Mouse (Mus musculus): ENCODE results near the gene Tpcn2. TPM values are rescaled to one million over a fixed set of nuclear protein-coding genes. Genes with fewer than 3 reads are reported as not detected.

The Tpcn2 gene
- 1 to 10 TPM; 5.5 to 7.0 TPM for total RNA-seq (2021)
- long read RNA-seq, partial matches to known transcripts, result 0 of 4 reads
- long read RNA-seq, other reads (novel, unspliced or antisense), result 3 of 4 reads

- DNase-seq (ENCODE audit: low spot score in 2 of 2), result peak; percentile 88 to 91
Measured at GRCm38 (mm10) chr7:145283487-145284187, at the start of gene Tpcn2. TSS of gene Tpcn2 (minus strand) at chr7:145284011.

DNA sequence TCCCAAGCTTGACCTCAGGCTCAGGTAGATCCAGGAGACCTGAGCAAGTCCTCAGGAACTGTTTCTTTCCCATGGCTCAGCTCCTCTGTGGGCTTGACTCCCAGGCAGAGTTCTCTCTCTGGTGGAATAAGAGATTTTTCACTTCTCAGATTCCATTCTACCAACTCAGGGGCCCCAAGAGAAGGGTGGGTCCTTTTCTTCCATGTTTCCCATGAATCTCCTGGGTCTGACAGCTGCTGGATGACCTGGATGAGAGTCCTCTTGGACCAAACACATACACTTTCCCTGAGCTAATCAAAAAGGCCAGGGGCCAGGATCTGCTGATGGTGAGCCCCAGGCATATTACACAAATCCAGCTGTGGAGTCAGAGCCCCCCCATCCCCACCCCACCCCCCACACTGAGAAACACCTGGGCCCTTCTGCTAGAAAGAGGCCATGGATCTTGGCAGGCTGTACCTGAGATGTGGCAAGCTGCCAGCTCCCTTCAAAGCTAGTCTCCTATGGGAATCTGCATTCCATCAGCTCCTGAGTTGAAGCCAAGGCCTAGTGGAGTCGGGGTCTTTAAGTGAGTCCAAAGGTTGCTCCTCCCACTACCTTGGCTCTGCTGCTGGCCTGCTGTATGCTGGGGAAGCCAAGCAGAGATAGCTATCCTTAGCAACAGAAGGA, 48.7 kb upstream of the Tpcn2 start:
- no peak for DNase-seq (ENCODE audit: low spot score in 2 of 2)

DNA sequence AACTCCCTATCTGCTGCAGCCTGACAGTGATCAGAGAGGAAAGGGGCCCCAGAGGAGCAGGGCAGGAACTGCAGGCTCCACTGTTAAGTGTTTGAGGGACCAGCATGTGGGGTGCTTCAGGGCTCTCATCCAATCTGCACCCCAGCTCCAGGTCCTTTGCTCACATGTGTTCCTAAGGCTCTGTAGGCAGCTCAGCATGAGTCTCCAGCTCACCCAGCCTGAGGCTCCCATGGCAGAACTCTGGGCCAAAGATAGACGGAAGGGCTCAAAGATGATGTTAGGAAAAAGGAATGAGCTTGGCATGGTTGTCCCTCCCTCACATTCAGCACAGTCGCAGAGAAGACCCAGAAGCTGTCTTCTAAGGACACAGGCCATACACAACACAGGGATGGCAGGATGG, 46.8 kb upstream of the Tpcn2 start:
- DNase-seq (ENCODE audit: low spot score in 2 of 2), result no peak

- no peak for DNase-seq (ENCODE audit: low spot score in 2 of 2)
Measured at GRCm38 (mm10) chr7:145329982-145330381, 46.2 kb upstream of the Tpcn2 start.

GRCm38 (mm10) chr7:145325697-145326096, 41.9 kb upstream of the Tpcn2 start:
- DNase-seq (ENCODE audit: low spot score in 2 of 2), result no peak

DNA sequence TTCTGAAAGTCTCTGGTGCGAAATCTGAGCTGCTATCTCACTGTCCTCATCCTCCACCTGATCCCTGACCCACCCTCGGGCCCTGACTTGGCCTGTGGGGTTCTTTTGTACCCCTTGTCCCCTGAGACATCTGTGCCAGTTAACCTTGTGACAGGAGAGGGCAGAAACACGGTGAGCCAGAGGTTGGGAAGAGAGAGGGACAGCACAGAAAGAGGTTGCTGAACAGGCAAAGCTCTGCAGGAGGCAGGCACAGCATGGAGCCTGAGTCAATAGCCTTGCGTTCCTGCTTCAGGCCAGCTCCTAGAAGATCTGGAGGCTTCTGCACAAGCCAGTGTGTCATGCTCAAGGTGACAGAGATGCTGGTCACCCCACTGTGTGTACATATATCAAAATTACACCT, 39.8 kb upstream of the Tpcn2 start:
- DNase-seq (ENCODE audit: low spot score in 2 of 2), result no peak

DNA sequence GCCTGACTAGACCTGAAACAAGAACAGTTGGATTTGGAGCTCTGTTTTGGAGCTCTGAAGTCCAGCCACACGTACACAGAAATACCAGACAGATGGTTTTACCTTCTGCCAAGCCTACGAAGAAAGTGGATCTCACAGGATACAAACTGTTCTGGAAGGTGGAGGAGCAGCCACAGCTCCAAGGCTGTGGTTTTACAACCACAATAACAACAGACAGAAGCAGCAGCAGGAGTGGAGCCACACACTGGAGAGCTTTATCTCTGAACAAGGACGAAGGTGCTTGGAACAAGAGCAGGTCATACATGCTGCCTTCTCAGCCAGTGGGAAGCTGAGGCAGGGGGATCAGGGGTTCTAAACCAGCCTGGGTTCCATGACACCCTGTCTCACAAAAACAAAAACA, 35.7 kb upstream of the Tpcn2 start:
- no peak for DNase-seq (ENCODE audit: low spot score in 2 of 2)

- DNase-seq (ENCODE audit: low spot score in 2 of 2), result no peak
Measured at GRCm38 (mm10) chr7:145317522-145317921, 33.7 kb upstream of the Tpcn2 start.

GRCm38 (mm10) chr7:145314785-145315411, 31.1 kb upstream of the Tpcn2 start, which contains the start of gene Mrgprd:
TSS of gene Mrgprd (plus strand) at chr7:145314835.
- DNase-seq (ENCODE audit: low spot score in 2 of 2), result no peak

DNA sequence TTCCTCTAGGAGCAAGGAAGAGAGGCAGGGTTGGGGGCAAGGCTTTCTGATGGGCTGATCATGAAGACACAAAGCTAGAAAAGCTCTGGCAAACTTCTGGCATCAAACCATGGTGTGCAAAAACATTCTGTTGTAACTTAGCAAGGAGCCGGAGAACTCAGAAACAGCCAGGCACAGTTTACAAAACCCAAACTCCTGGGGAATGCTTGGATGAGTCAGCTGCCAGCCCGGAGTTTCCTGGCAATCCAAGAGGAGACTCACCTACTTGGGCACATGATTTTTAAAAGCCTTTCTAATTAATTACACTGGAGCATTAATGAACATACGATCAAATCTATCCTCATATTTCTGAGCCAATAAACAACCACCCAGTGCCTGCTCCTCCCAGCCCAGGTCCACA, 28.3 kb upstream of the Tpcn2 start:
- DNase-seq (ENCODE audit: low spot score in 2 of 2), result no peak

- DNase-seq (ENCODE audit: low spot score in 2 of 2), result no peak
Measured at GRCm38 (mm10) chr7:145310526-145310925, 26.7 kb upstream of the Tpcn2 start.

GRCm38 (mm10) chr7:145309877-145310276, 26.1 kb upstream of the Tpcn2 start:
- no peak for DNase-seq (ENCODE audit: low spot score in 2 of 2)

DNA sequence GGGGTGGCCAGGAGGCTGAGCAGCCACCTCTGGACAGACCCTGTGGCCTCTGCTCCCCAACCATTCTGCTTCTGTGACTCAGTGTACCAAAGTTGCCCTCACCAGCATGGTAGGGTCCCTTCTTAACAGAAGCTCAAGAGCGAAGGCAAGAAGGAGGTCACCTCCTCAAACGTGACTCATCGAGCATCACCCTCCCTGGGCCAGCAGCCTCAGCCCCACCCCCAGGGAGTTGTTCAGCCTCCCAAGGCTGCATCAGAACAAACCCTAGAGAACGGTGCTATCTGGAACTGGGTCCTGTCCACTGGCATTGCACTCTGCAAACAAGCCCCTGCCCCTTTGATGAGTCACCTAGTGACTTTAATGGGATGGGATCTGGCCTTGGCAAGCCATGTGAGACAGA, 25.1 kb upstream of the Tpcn2 start:
- no peak for DNase-seq (ENCODE audit: low spot score in 2 of 2)

DNA sequence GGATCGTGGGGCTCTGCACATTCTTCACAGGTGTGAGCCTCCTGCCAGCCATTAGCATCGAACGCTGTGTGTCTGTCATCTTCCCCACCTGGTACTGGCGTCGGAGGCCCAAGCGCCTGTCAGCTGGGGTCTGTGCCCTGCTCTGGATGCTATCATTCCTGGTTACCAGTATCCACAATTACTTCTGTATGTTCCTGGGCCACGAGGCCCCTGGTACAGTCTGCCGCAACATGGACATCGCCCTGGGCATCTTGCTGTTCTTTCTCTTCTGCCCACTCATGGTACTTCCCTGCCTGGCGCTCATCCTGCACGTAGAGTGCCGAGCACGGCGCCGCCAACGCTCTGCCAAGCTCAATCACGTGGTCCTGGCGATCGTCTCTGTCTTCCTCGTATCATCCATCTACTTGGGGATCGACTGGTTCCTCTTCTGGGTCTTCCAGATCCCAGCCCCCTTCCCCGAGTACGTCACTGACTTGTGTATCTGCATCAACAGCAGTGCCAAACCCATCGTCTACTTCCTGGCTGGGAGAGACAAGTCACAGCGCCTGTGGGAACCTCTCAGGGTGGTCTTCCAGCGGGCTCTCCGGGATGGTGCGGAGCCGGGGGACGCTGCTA, 24.4 kb upstream of the Tpcn2 start:
- peak in 1 of 2 experiments; percentile 38 for DNase-seq (ENCODE audit: low spot score in 2 of 2)

GRCm38 (mm10) chr7:145307636-145308035, 23.8 kb upstream of the Tpcn2 start:
- DNase-seq (ENCODE audit: low spot score in 2 of 2), result no peak

- no peak for DNase-seq (ENCODE audit: low spot score in 2 of 2)
Measured at GRCm38 (mm10) chr7:145304153-145304552, 20.3 kb upstream of the Tpcn2 start.

GRCm38 (mm10) chr7:145302488-145303285, 18.9 kb upstream of the Tpcn2 start:
- no peak for DNase-seq (ENCODE audit: low spot score in 2 of 2)

DNA sequence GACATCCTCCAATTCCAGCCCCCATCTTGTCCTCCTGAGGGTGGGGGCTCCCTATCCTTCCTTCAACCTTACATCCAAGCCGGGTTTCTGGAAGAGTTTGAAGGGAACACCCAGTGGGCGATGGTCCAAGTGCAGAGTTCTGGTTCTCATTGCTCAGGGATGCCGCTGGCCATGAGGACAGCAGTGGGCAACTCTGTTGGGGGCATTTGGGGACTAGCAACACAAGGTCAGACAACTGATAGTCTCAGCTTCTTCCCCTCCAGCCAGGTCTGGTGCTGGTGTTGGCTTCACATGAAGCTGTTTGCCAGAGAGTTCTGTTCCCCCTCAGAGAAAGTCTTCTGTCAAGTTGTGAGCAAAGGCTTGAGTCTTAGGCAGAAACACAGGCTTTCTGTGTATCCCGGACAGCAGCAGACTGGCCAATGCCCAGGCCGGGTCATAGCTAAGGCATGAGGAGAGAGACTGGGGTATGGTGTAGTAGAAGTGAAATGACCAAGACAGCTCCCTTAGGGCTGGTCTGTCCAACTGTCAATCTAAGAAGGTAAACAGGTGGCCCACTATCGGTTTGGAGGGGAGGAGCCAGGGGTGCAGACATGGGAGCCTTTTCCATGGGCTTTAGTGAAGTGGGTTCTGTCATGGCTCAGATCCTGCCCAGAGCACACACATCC, 17.7 kb upstream of the Tpcn2 start:
- DNase-seq (ENCODE audit: low spot score in 2 of 2), result no peak

- DNase-seq (ENCODE audit: low spot score in 2 of 2), result no peak
Measured at GRCm38 (mm10) chr7:145301008-145301340, 17.2 kb upstream of the Tpcn2 start.

GRCm38 (mm10) chr7:145300321-145301007, 16.7 kb upstream of the Tpcn2 start, which contains the start of gene Mrgprf:
TSS of gene Mrgprf (plus strand) at chr7:145300828.
- no peak for DNase-seq (ENCODE audit: low spot score in 2 of 2)
